Mouse (Mus musculus) lung, embryonic 15.5 days (tissue): Measurements from ENCODE around the gene Trim44. TPM values are rescaled to one million over a fixed set of nuclear protein-coding genes. Genes with fewer than 3 reads are reported as not detected.

Experiments used
- ATAC-seq: fragments of 200-750 bp; cut with Nextera tagmentation; 2 replicates; pipeline ENCODE4 v1.8.0; 2017; ENCODE audit warnings: moderate number of reproducible peaks, borderline replicate concordance; ENCODE audit not compliant: low FRiP score, low TSS enrichment; ENCODE audit errors: extremely low read depth
- H3K27ac ChIP-seq: fragments of 300-500 bp; sonication (generic); 2 replicates; pipeline ENCODE4 v1.5.1; 2015; ENCODE audit warnings: moderate library complexity, mild to moderate bottlenecking, inconsistent platforms
- H3K27me3 ChIP-seq: fragments of 300-500 bp; sonication (generic); 2 replicates; pipeline ENCODE4 v1.6.1; 2015; ENCODE audit warnings: inconsistent platforms
- H3K36me3 ChIP-seq: fragments of 300-500 bp; sonication (generic); 2 replicates; pipeline ENCODE4 v1.6.1; 2015; ENCODE audit warnings: inconsistent platforms
- H3K4me1 ChIP-seq: fragments of 300-500 bp; sonication (generic); 2 replicates; pipeline ENCODE4 v1.6.1; 2015; ENCODE audit warnings: inconsistent platforms
- H3K4me2 ChIP-seq: fragments of 300-500 bp; sonication (generic); 2 replicates; pipeline ENCODE4 v1.6.1; 2015; ENCODE audit warnings: inconsistent platforms, mild to moderate bottlenecking, moderate library complexity
- H3K4me3 ChIP-seq: fragments of 300-500 bp; sonication (generic); 2 replicates; pipeline ENCODE4 v1.5.1; 2015; ENCODE audit warnings: mild to moderate bottlenecking, inconsistent platforms
- H3K9ac ChIP-seq: fragments of 300-500 bp; sonication (generic); 2 replicates; pipeline ENCODE4 v1.6.1; 2015; ENCODE audit warnings: inconsistent platforms
- H3K9me3 ChIP-seq: fragments of 300-500 bp; sonication (generic); 2 replicates; pipeline ENCODE4 v1.6.1; 2016; ENCODE audit warnings: inconsistent platforms
- WGBS: fragments of 180-500 bp; shearing (Covaris S2); methylation state at CpG from one replicate; pipeline ENCODE4 v1.1.7; 2015; 5-methylcytosine and 5-hydroxymethylcytosine counted together
- polyA plus RNA-seq: library from polyadenylated mRNA; unstranded; fragments of >200 nt; fragmentation: Nextera tagmentation; extraction: Ambion mirVana; gene quantifications from 2 replicates; pipeline ENCODE4 v1.2.1, GENCODE M21; 2015

Gene Trim44
- polyA plus RNA-seq, 1 experiment from 2014 or later: 27.8 TPM

- Histone ChIP-seq H3K27me3 (no peaks in the 10 kb centered on the region), H3K4me1 (0 out of 2 replicates have a peak, but pooled peaks cover 5% of the 10 kb centered on the region), H3K36me3 (no peaks in the 10 kb centered on the region), H3K9ac (no peak overlapping the region), H3K4me2 (no peak overlapping the region), H3K4me3 (no peak overlapping the region), H3K9me3 (no peaks in the 10 kb centered on the region), H3K27ac (no peak overlapping the region)
- no peak for ATAC-seq
- WGBS: 87% methylated on average over 1 of the region's 1 CpGs
Observed at GRCm38 (mm10) chr2:102312903-102313302, 94.7 kb downstream of the Trim44 start.

DNA sequence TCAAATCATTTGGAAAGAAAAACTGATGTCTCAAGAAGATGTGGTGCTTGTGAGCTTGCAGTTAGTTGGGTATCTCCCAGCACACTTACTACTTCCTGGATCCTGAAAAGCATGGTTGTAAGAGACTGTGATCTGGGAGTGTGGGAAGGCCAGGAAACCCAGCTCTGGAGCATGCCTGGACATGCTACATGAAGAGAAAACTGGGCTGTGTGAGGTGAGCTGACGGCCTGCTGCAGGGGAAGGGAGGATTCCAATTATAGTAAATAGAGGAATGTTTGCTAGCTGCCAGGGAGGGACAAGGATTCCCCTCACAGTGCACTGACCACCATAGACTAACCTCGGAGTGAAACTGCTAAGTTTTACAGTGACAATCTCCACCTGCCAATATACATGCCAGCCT lies 104.4 kb downstream of the Trim44 start:
- peaks cover 11% of the 10 kb centered on the region; the same call in 1 of the 2 replicates for H3K36me3 ChIP-seq
- H3K4me2 ChIP-seq: no peak overlapping the region
- H3K27ac ChIP-seq: no peak overlapping the region
- H3K4me3 ChIP-seq: no peak overlapping the region
- H3K27me3 ChIP-seq: no peaks in the 10 kb centered on the region
- WGBS: 37% methylated on average over 2 of the region's 2 CpGs
- no peak for ATAC-seq
- no peaks in the 10 kb centered on the region for H3K9me3 ChIP-seq
- no peak overlapping the region for H3K9ac ChIP-seq
- no peaks in the 10 kb centered on the region for H3K4me1 ChIP-seq

- H3K36me3 ChIP-seq: peaks cover 11% of the 10 kb centered on the region; the same call in 1 of the 2 replicates
- H3K4me2 ChIP-seq: no peak overlapping the region
- no peak overlapping the region for H3K27ac ChIP-seq
- H3K9ac ChIP-seq: no peak overlapping the region
- H3K27me3 ChIP-seq: no peaks in the 10 kb centered on the region
- no peak for ATAC-seq
- H3K9me3 ChIP-seq: no peaks in the 10 kb centered on the region
- H3K4me3 ChIP-seq: no peak overlapping the region
- WGBS: 92% methylated on average over 1 of the region's 1 CpGs
- H3K4me1 ChIP-seq: no peaks in the 10 kb centered on the region
Observed at GRCm38 (mm10) chr2:102302532-102302931, 105.1 kb downstream of the Trim44 start.

GRCm38 (mm10) chr2:102294827-102295270 lies 112.8 kb downstream of the Trim44 start:
- no peak overlapping the region for H3K4me2 ChIP-seq
- no peak overlapping the region for H3K27ac ChIP-seq
- H3K9ac ChIP-seq: no peak overlapping the region
- no peaks in the 10 kb centered on the region for H3K36me3 ChIP-seq
- no peaks in the 10 kb centered on the region for H3K27me3 ChIP-seq
- H3K4me1 ChIP-seq: 0 out of 2 replicates have a peak, but pooled peaks cover 5% of the 10 kb centered on the region
- H3K4me3 ChIP-seq: no peak overlapping the region
- ATAC-seq: no peak
- H3K9me3 ChIP-seq: no peaks in the 10 kb centered on the region
- 33% methylated on average over 6 of the region's 6 CpGs for WGBS

DNA sequence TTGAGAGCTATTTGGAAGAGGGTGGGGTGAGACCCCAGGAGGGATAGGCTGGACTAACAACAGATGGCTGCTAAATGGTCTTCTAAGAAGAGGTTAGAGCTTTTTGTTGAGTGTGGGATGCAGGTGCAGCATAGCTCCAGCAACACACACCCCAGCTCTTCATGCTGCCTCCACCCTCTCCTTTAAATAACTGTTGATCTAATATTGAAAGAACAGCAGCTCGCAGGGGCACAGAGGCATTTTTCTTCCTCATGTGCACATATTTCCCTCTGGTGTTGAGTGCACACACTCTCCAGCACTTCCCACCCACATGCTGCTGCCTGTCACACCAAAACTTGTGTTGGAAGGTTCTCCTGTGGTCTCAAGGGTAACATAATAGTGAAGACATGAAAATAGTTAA lies 114.4 kb downstream of the Trim44 start:
- Histone ChIP-seq H3K27me3 (no peaks in the 10 kb centered on the region), H3K27ac (no peak overlapping the region), H3K9me3 (no peaks in the 10 kb centered on the region), H3K4me1 (0 out of 2 replicates have a peak, but pooled peaks cover 5% of the 10 kb centered on the region), H3K36me3 (no peaks in the 10 kb centered on the region), H3K4me2 (no peak overlapping the region), H3K9ac (no peak overlapping the region), H3K4me3 (no peak overlapping the region)
- WGBS: 39% methylated on average over 1 of the region's 1 CpGs
- ATAC-seq: no peak; the same call in 1 of the 2 replicates

- H3K27me3 ChIP-seq: no peaks in the 10 kb centered on the region
- no peak overlapping the region for H3K4me2 ChIP-seq
- H3K9me3 ChIP-seq: no peaks in the 10 kb centered on the region
- 0 out of 2 replicates have a peak, but pooled peaks cover 5% of the 10 kb centered on the region for H3K4me1 ChIP-seq
- no peak overlapping the region for H3K9ac ChIP-seq
- no peak overlapping the region for H3K4me3 ChIP-seq
- H3K27ac ChIP-seq: no peak overlapping the region
- H3K36me3 ChIP-seq: no peaks in the 10 kb centered on the region
- WGBS: 74% methylated on average over 1 of the region's 1 CpGs
- no peak for ATAC-seq
Observed at GRCm38 (mm10) chr2:102292051-102292450, 115.6 kb downstream of the Trim44 start.

GRCm38 (mm10) chr2:102291533-102291932 lies 116.1 kb downstream of the Trim44 start:
- H3K4me1 ChIP-seq: 0 out of 2 replicates have a peak, but pooled peaks cover 5% of the 10 kb centered on the region
- H3K4me2 ChIP-seq: no peak overlapping the region
- H3K9me3 ChIP-seq: no peaks in the 10 kb centered on the region
- H3K27ac ChIP-seq: no peak overlapping the region
- no peaks in the 10 kb centered on the region for H3K27me3 ChIP-seq
- H3K36me3 ChIP-seq: no peaks in the 10 kb centered on the region
- 75% methylated on average over 2 of the region's 2 CpGs for WGBS
- no peak overlapping the region for H3K9ac ChIP-seq
- ATAC-seq: no peak
- no peak overlapping the region for H3K4me3 ChIP-seq

DNA sequence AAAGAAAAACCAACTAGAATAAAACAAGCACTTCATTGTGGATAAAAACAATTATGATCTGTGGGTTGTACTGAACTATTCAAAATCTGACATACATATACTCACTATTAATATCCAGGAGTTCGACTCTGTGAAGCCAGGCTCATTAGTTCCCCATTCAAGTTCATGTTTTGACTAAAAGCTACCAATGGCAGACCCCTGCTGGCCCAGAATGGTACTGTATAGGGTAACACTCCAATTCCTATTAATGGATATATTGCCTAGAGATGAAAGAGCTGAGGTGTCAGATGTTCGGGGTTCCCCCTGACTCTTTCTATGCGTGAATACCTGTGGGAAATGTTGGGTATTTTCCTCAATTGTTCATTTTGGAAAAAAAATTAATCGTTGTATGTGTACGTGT lies 117.6 kb downstream of the Trim44 start:
- no peak overlapping the region for H3K27ac ChIP-seq
- no peak overlapping the region for H3K4me2 ChIP-seq
- H3K9ac ChIP-seq: no peak overlapping the region
- no peak overlapping the region for H3K4me3 ChIP-seq
- 46% methylated on average over 5 of the region's 5 CpGs for WGBS
- no peak for ATAC-seq
- H3K4me1 ChIP-seq: 0 out of 2 replicates have a peak, but pooled peaks cover 4% of the 10 kb centered on the region
- H3K36me3 ChIP-seq: no peaks in the 10 kb centered on the region
- H3K9me3 ChIP-seq: no peaks in the 10 kb centered on the region
- no peaks in the 10 kb centered on the region for H3K27me3 ChIP-seq

DNA sequence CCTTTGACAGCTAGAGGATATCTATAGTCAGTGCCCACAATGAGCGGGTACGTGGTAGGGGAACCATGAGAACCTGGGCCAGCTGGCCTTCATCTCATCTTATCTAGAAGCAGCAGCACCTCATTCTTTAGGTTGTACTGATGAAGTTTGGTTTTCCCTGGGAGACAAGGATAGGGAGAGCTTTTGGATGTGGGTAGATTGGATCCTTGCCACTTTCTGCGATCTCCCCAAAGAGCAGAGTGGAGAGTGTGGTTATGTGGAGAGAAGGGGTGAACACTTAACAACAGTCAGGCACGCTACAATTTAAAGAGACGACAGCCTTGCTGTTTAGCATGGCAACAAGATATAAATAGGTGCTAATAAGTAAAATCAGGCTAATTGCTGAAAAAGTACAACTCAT lies 119.0 kb downstream of the Trim44 start:
- H3K9me3 ChIP-seq: no peaks in the 10 kb centered on the region
- WGBS: 69% methylated on average over 5 of the region's 5 CpGs
- H3K9ac ChIP-seq: no peak overlapping the region
- H3K4me1 ChIP-seq: no peaks in the 10 kb centered on the region
- no peak overlapping the region for H3K4me3 ChIP-seq
- no peak overlapping the region for H3K4me2 ChIP-seq
- H3K27me3 ChIP-seq: no peaks in the 10 kb centered on the region
- no peak overlapping the region for H3K27ac ChIP-seq
- H3K36me3 ChIP-seq: no peaks in the 10 kb centered on the region
- no peak for ATAC-seq

- Histone ChIP-seq H3K36me3 (no peaks in the 10 kb centered on the region), H3K4me1 (no peaks in the 10 kb centered on the region), H3K4me2 (no peak overlapping the region), H3K27me3 (no peaks in the 10 kb centered on the region), H3K4me3 (no peak overlapping the region), H3K27ac (no peak overlapping the region), H3K9ac (no peak overlapping the region), H3K9me3 (no peaks in the 10 kb centered on the region)
- ATAC-seq: no peak
- WGBS: 74% methylated on average over 3 of the region's 3 CpGs
Observed at GRCm38 (mm10) chr2:102287369-102287768, 120.3 kb downstream of the Trim44 start.

DNA sequence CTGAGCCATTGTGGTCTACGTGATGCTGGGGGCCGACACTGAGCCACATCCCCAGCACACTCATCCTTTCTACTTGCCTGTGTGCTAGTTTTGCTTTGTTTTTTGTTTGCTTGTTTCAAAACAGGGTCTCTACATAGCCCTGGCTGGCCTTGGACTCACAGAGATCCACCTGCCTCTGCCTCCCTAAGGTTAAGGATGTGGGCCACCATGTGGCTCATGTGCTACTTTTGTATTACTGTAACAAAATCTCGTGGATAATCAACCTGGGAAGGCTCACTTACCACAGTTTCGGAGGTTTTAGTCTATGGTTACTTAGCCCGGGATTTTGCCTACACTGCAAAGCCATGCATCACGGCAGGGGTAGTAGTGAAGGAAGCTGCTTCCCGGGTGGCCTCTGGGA lies 125.5 kb downstream of the Trim44 start:
- Histone ChIP-seq H3K9me3 (no peaks in the 10 kb centered on the region), H3K4me1 (no peaks in the 10 kb centered on the region), H3K27me3 (no peaks in the 10 kb centered on the region), H3K9ac (no peak overlapping the region), H3K36me3 (no peaks in the 10 kb centered on the region), H3K27ac (no peak overlapping the region), H3K4me3 (no peak overlapping the region), H3K4me2 (no peak overlapping the region)
- no peak for ATAC-seq
- WGBS: 74% methylated on average over 7 of the region's 7 CpGs

- H3K4me1 ChIP-seq: no peaks in the 10 kb centered on the region
- no peak overlapping the region for H3K9ac ChIP-seq
- WGBS: 74% methylated on average over 7 of the region's 7 CpGs
- no peak overlapping the region for H3K4me3 ChIP-seq
- H3K27ac ChIP-seq: no peak overlapping the region
- H3K9me3 ChIP-seq: no peaks in the 10 kb centered on the region
- H3K36me3 ChIP-seq: no peaks in the 10 kb centered on the region
- no peak for ATAC-seq
- H3K4me2 ChIP-seq: no peak overlapping the region
- H3K27me3 ChIP-seq: no peaks in the 10 kb centered on the region
Observed at GRCm38 (mm10) chr2:102279779-102280178, 127.8 kb downstream of the Trim44 start.

DNA sequence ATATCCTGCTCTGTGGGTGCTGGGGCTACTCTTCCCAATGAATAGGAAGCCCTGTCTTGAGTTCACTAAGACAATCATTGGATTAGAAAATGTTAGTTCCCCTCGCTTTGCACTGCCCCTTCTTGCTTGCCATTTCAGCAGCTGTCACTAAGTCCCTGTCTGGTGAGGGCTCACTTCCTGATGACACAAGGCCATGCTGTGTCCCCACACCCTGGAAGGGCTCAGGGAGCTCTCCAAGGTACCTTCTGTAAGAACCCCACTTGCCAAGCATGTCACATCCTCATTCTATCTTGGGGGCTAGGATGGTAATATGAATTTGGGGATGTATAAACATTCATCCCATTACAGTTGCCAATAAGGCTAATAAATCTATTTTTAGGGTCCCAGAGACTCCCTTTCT lies 129.7 kb downstream of the Trim44 start:
- Histone ChIP-seq H3K36me3 (no peaks in the 10 kb centered on the region), H3K27ac (no peak overlapping the region), H3K9me3 (no peaks in the 10 kb centered on the region), H3K4me3 (no peak overlapping the region), H3K9ac (no peak overlapping the region), H3K4me2 (no peak overlapping the region), H3K4me1 (no peaks in the 10 kb centered on the region), H3K27me3 (no peaks in the 10 kb centered on the region)
- ATAC-seq: no peak
- WGBS: 9% methylated on average over 1 of the region's 1 CpGs
